Mouse (Mus musculus): ENCODE measurements around the gene Itih3. TPM values are rescaled to one million over a fixed set of nuclear protein-coding genes. Genes with fewer than 3 reads are reported as not detected.

Gene Itih3
- polyA plus RNA-seq, 1 experiment = not detected

GRCm38 (mm10) chr14:30913404-30913803, 10.2 kb downstream of the Itih3 start:
- TF ChIP-seq GATA1 (IDR thresholded peaks at IDR 0.05; ENCODE audit: low read length) = no peak

- TF ChIP-seq GATA1 (IDR thresholded peaks at IDR 0.05; ENCODE audit: low read length) = no peak
Observed at GRCm38 (mm10) chr14:30912641-30913040, 10.9 kb downstream of the Itih3 start.

- no peak for TF ChIP-seq GATA1 (IDR thresholded peaks at IDR 0.05; ENCODE audit: low read length)
Observed at GRCm38 (mm10) chr14:30911141-30911540, 12.4 kb downstream of the Itih3 start.

GRCm38 (mm10) chr14:30907814-30908265, 15.7 kb downstream of the Itih3 start:
- no peak for TF ChIP-seq GATA1 (IDR thresholded peaks at IDR 0.05; ENCODE audit: low read length)

- no peak for TF ChIP-seq GATA1 (IDR thresholded peaks at IDR 0.05; ENCODE audit: low read length)
Observed at GRCm38 (mm10) chr14:30906001-30906400, 17.6 kb downstream of the Itih3 start.

- TF ChIP-seq GATA1 (IDR thresholded peaks at IDR 0.05; ENCODE audit: low read length) = no peak
Observed at GRCm38 (mm10) chr14:30904307-30904706, 19.3 kb downstream of the Itih3 start.

GRCm38 (mm10) chr14:30903036-30903435, 20.5 kb downstream of the Itih3 start:
- TF ChIP-seq GATA1 (IDR thresholded peaks at IDR 0.05; ENCODE audit: low read length) = no peak

- no peak for TF ChIP-seq GATA1 (IDR thresholded peaks at IDR 0.05; ENCODE audit: low read length)
Observed at GRCm38 (mm10) chr14:30902628-30903027, 20.9 kb downstream of the Itih3 start.

GRCm38 (mm10) chr14:30899972-30900371, 23.6 kb downstream of the Itih3 start:
- no peak for TF ChIP-seq GATA1 (IDR thresholded peaks at IDR 0.05; ENCODE audit: low read length)

- no peak for TF ChIP-seq GATA1 (IDR thresholded peaks at IDR 0.05; ENCODE audit: low read length)
Observed at GRCm38 (mm10) chr14:30888271-30888732, 35.3 kb downstream of the Itih3 start.

GRCm38 (mm10) chr14:30886204-30886603, 37.4 kb downstream of the Itih3 start, which contains the start of gene Itih4:
Itih4 (plus strand) TSS chr14:30886476.
- TF ChIP-seq GATA1 (IDR thresholded peaks at IDR 0.05; ENCODE audit: low read length) = no peak

GRCm38 (mm10) chr14:30885298-30885697, 38.3 kb downstream of the Itih3 start:
- TF ChIP-seq GATA1 (IDR thresholded peaks at IDR 0.05; ENCODE audit: low read length) = no peak

- no peak for TF ChIP-seq GATA1 (IDR thresholded peaks at IDR 0.05; ENCODE audit: low read length)
Observed at GRCm38 (mm10) chr14:30881718-30882108, 41.8 kb downstream of the Itih3 start.

- TF ChIP-seq GATA1 (IDR thresholded peaks at IDR 0.05; ENCODE audit: low read length) = no peak
Observed at GRCm38 (mm10) chr14:30880811-30881717, 42.5 kb downstream of the Itih3 start.

GRCm38 (mm10) chr14:30880251-30880650, 43.3 kb downstream of the Itih3 start:
- no peak for TF ChIP-seq GATA1 (IDR thresholded peaks at IDR 0.05; ENCODE audit: low read length)

- TF ChIP-seq GATA1 (IDR thresholded peaks at IDR 0.05; ENCODE audit: low read length) = no peak
Observed at GRCm38 (mm10) chr14:30879794-30880193, 43.8 kb downstream of the Itih3 start.
